Mouse (Mus musculus) hindbrain, embryonic 16.5 days (tissue): ENCODE results near the gene Rbfox2. TPM values are rescaled to one million over a fixed set of nuclear protein-coding genes. Genes with fewer than 3 reads are reported as not detected.

ENCODE experiments used
- ATAC-seq: fragments of 200-750 bp; cut with Nextera tagmentation; 2 replicates; pipeline ENCODE4 v1.8.0; 2017; ENCODE audit warnings: moderate TSS enrichment, moderate library complexity
- H3K27ac ChIP-seq: fragments of 300-500 bp; sonication (generic); 2 replicates; pipeline ENCODE4 v1.5.1; 2014; ENCODE audit warnings: low read depth, mild to moderate bottlenecking, control low read depth, low read length, moderate library complexity
- H3K27me3 ChIP-seq: fragments of 300-500 bp; sonication (generic); replicated peaks from 2 replicates; pipeline ENCODE4 v1.6.1; 2014; ENCODE audit warnings: low read length; ENCODE audit not compliant: control insufficient read depth, insufficient read depth
- H3K36me3 ChIP-seq: fragments of 300-500 bp; sonication (generic); 2 replicates; pipeline ENCODE4 v1.6.1; 2014; ENCODE audit warnings: mild to moderate bottlenecking, low read length, moderate library complexity, mixed read lengths; ENCODE audit not compliant: control insufficient read depth, insufficient read depth
- H3K4me1 ChIP-seq: fragments of 300-500 bp; sonication (generic); 2 replicates; pipeline ENCODE4 v1.6.1; 2014; ENCODE audit warnings: low read depth, low read length; ENCODE audit not compliant: control insufficient read depth, insufficient read depth
- H3K4me2 ChIP-seq: fragments of 300-500 bp; sonication (generic); 2 replicates; pipeline ENCODE4 v1.6.1; 2014; ENCODE audit warnings: mild to moderate bottlenecking, low read length, control low read depth, moderate library complexity
- H3K4me3 ChIP-seq: fragments of 300-500 bp; sonication (generic); 2 replicates; pipeline ENCODE4 v1.5.1; 2014; ENCODE audit warnings: mild to moderate bottlenecking, low read length, control low read depth, moderate library complexity
- H3K9ac ChIP-seq: fragments of 300-500 bp; sonication (generic); 2 replicates; pipeline ENCODE4 v1.6.1; 2014; ENCODE audit warnings: low read depth, mild to moderate bottlenecking, control low read depth, low read length, moderate library complexity
- H3K9me3 ChIP-seq: fragments of 300-500 bp; sonication (generic); 2 replicates; pipeline ENCODE4 v1.6.1; 2014; ENCODE audit warnings: mild to moderate bottlenecking, low read length, moderate library complexity; ENCODE audit not compliant: control insufficient read depth
- WGBS: fragments of 180-500 bp; shearing (Covaris S2); extraction: QIAGEN DNeasy Blood & Tissue Kit; methylation state at CpG from one replicate; pipeline ENCODE4 v1.1.7; 2014; 5-methylcytosine and 5-hydroxymethylcytosine counted together
- polyA plus RNA-seq: library from polyadenylated mRNA; unstranded; fragments of >200 nt; fragmentation: Nextera tagmentation; extraction: Ambion mirVana; gene quantifications from 2 replicates; pipeline ENCODE4 v1.2.1, GENCODE M21; 2015

Gene Rbfox2
- polyA plus RNA-seq, 1 experiment from 2014 or later, result 122 TPM

DNA sequence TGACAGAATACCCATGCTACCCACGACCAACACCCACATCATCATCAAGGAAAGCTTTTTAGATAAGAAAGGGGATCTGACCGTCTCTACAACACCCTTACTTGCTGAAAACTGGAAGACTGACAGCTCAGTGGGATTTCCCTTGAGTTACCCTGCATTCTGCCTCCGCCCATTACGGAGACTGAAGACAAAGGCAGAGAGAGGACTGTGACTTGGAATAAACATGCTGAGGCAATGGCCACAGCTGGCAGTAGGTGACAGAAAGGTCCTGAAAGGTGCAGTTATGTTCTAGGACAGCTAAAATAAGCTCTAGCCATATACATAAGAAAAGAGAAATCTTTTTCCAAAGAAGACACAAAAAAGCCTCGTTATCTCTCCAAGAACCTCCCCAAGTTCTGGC is 99.8 kb downstream of the Rbfox2 start:
- Histone ChIP-seq H3K9me3 (no peaks in the 10 kb centered on the region), H3K27ac (no peak overlapping the region), H3K27me3 (no peaks in the 10 kb centered on the region), H3K36me3 (no peaks in the 10 kb centered on the region), H3K4me2 (no peak overlapping the region), H3K4me3 (no peak overlapping the region), H3K4me1 (peaks cover 15% of the 10 kb centered on the region), H3K9ac (no peak overlapping the region)
- ATAC-seq, result no peak
- 70% methylated on average over 5 of the region's 5 CpGs for WGBS

DNA sequence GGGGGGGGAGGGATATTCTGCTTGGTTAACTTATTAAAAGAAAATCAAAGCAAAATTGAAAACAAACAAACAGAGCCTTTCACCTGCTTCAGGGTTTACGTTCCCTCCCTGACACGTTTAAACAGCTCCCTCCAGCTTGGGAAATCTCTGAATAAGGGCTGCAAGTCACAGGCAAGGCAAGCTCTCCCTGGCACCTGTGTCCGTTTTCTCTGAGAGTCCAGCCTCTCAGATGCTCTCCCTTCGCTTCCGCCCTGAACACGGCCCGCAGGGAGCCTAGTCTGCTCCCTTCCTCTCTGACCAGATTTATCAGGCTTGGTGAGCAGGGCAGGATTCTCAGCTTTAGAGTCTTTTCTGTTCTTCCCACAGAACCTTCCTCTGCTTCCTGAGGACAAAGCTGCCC is 101.9 kb downstream of the Rbfox2 start:
- no peak overlapping the region; the same call in 1 of the 2 replicates for H3K9ac ChIP-seq
- no peaks in the 10 kb centered on the region for H3K36me3 ChIP-seq
- H3K4me2 ChIP-seq, result no peak overlapping the region
- no peak overlapping the region for H3K4me3 ChIP-seq
- H3K27me3 ChIP-seq, result no peaks in the 10 kb centered on the region
- peaks cover 16% of the 10 kb centered on the region for H3K4me1 ChIP-seq
- 60% methylated on average over 7 of the region's 7 CpGs for WGBS
- no peaks in the 10 kb centered on the region for H3K9me3 ChIP-seq
- ATAC-seq, result no peak
- no peak overlapping the region for H3K27ac ChIP-seq

DNA sequence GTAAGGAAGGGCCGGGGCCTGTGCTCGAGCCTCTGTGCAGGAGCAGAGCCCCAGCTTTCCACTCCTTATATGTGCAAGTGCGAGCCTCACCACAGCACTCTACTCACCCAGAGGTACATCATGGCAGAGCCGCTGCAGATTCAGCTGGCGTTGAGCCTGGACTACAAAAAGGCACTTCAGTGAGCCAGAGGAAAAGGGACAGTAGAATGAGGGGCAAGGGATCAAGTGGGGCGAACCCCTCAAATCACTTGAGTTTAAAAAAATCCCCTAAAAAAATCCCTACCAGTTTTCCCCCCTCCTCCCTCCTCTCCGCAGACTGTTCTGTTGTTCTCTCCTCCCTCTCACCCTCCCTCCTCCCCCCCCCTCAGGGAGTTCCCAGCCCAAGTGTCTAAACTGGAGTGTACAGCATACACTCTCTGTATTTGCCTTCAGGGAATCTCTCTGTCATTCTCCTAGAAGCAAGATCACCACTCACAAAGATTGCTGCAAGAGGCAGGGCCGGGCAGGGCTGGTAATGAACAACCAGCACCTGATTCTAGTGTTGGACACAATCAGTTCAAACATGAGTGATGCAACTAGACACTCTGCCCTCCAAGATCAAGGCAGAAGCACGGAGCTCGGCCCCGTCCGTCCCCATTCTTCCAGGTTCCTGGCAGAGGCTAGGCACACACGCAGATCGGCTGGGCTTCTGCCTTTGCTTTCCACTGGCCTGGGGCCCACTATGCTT is 103.4 kb downstream of the Rbfox2 start:
- peak; percentile 51 for ATAC-seq
- 47% methylated on average over 14 of the region's 14 CpGs for WGBS
- peak overlapping the region; percentile 54 for H3K27ac ChIP-seq
- H3K9ac ChIP-seq, result peak overlapping the region; percentile 37; the same call in 1 of the 2 replicates
- H3K4me1 ChIP-seq, result peaks cover 16% of the 10 kb centered on the region
- H3K4me2 ChIP-seq, result no peak overlapping the region
- H3K36me3 ChIP-seq, result no peaks in the 10 kb centered on the region
- H3K4me3 ChIP-seq, result no peak overlapping the region
- no peaks in the 10 kb centered on the region for H3K27me3 ChIP-seq
- no peaks in the 10 kb centered on the region for H3K9me3 ChIP-seq

DNA sequence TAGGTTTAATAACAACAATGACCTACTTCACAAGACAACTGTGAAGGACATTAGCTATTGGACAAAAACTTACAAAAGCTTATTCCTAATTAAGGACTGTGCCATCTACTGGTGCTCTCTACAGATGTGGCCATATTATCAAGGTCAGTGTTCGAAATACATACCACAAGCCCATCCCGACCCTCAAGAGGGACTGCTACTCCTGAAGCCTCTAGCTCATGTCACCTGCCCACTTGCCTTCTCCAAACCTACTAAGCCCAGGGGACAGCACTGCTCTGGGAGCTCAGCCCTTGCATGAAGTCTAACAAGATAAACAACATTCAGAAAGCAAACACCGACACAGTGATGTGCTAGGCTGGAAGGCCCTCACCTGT is 103.9 kb downstream of the Rbfox2 start:
- Histone ChIP-seq H3K4me2 (no peak overlapping the region), H3K9me3 (no peaks in the 10 kb centered on the region), H3K27me3 (no peaks in the 10 kb centered on the region), H3K4me3 (no peak overlapping the region), H3K4me1 (peaks cover 16% of the 10 kb centered on the region), H3K27ac (peak overlapping the region; percentile 40), H3K9ac (0 out of 2 replicates have a peak overlapping the region, but pooled peaks have one; percentile 3), H3K36me3 (no peaks in the 10 kb centered on the region)
- 0 out of 2 replicates have a peak, but pooled peaks have one; percentile 5 for ATAC-seq
- WGBS, result 90% methylated on average over 3 of the region's 3 CpGs

- Histone ChIP-seq H3K9me3 (no peaks in the 10 kb centered on the region), H3K36me3 (no peaks in the 10 kb centered on the region), H3K4me2 (no peak overlapping the region), H3K27me3 (no peaks in the 10 kb centered on the region), H3K27ac (no peak overlapping the region), H3K4me1 (peaks cover 16% of the 10 kb centered on the region), H3K9ac (no peak overlapping the region), H3K4me3 (no peak overlapping the region)
- ATAC-seq, result no peak
- WGBS, result 19% methylated on average over 2 of the region's 2 CpGs
These were observed 104.6 kb downstream of the Rbfox2 start for GRCm38 (mm10) chr15:77202223-77202622.

- Histone ChIP-seq H3K9me3 (no peaks in the 10 kb centered on the region), H3K4me3 (no peak overlapping the region), H3K4me1 (peaks cover 5% of the 10 kb centered on the region), H3K27ac (no peak overlapping the region), H3K4me2 (no peak overlapping the region), H3K27me3 (no peaks in the 10 kb centered on the region), H3K36me3 (no peaks in the 10 kb centered on the region), H3K9ac (no peak overlapping the region)
- 80% methylated on average over 5 of the region's 5 CpGs for WGBS
- no peak for ATAC-seq
These were observed 110.0 kb downstream of the Rbfox2 start for GRCm38 (mm10) chr15:77196827-77197226.

- 96% methylated on average over 2 of the region's 2 CpGs for WGBS
- no peak overlapping the region for H3K4me3 ChIP-seq
- H3K4me1 ChIP-seq, result peaks cover 5% of the 10 kb centered on the region
- no peak overlapping the region for H3K9ac ChIP-seq
- H3K36me3 ChIP-seq, result no peaks in the 10 kb centered on the region
- no peaks in the 10 kb centered on the region for H3K27me3 ChIP-seq
- no peaks in the 10 kb centered on the region for H3K9me3 ChIP-seq
- H3K4me2 ChIP-seq, result no peak overlapping the region
- no peak overlapping the region for H3K27ac ChIP-seq
- ATAC-seq, result no peak
These were observed 110.8 kb downstream of the Rbfox2 start for GRCm38 (mm10) chr15:77196001-77196400.

GRCm38 (mm10) chr15:77192154-77192935 is 114.5 kb downstream of the Rbfox2 start:
- H3K27ac ChIP-seq, result 0 out of 2 replicates have a peak overlapping the region, but pooled peaks have one; percentile 23
- no peak overlapping the region for H3K4me2 ChIP-seq
- H3K36me3 ChIP-seq, result no peaks in the 10 kb centered on the region
- WGBS, result 61% methylated on average over 14 of the region's 14 CpGs
- no peak for ATAC-seq
- no peaks in the 10 kb centered on the region for H3K27me3 ChIP-seq
- no peaks in the 10 kb centered on the region for H3K9me3 ChIP-seq
- H3K4me1 ChIP-seq, result peaks cover 5% of the 10 kb centered on the region
- H3K4me3 ChIP-seq, result no peak overlapping the region
- H3K9ac ChIP-seq, result no peak overlapping the region

DNA sequence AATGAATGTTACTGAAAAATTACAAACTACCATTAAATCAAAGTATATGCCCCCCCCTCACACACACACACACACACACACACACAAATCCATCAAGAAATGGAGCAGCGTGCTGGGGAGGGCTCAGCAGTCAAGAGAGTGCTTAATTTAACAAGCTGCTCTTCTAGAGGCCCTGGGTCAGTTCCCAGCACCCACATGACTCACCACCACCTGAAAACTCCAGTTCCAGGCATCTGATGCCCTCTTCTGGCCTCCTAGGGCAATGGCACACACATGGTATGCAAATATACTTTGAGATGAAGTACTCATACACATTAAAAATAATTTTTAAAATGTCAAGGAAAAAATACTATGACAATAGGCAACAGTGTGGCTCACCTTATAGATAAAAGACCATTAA is 120.7 kb downstream of the Rbfox2 start:
- no peak overlapping the region for H3K27ac ChIP-seq
- H3K4me3 ChIP-seq, result no peak overlapping the region
- no peaks in the 10 kb centered on the region for H3K27me3 ChIP-seq
- ATAC-seq, result no peak
- no peak overlapping the region for H3K9ac ChIP-seq
- peaks cover 4% of the 10 kb centered on the region; the same call in 1 of the 2 replicates for H3K4me1 ChIP-seq
- no peak overlapping the region for H3K4me2 ChIP-seq
- no peaks in the 10 kb centered on the region for H3K36me3 ChIP-seq
- WGBS, result 86% methylated on average over 1 of the region's 1 CpGs
- H3K9me3 ChIP-seq, result 0 out of 2 replicates have a peak, but pooled peaks cover 2% of the 10 kb centered on the region
